ENCODE assay signal across 8 mouse cellular contexts in the genomic region with DNA sequence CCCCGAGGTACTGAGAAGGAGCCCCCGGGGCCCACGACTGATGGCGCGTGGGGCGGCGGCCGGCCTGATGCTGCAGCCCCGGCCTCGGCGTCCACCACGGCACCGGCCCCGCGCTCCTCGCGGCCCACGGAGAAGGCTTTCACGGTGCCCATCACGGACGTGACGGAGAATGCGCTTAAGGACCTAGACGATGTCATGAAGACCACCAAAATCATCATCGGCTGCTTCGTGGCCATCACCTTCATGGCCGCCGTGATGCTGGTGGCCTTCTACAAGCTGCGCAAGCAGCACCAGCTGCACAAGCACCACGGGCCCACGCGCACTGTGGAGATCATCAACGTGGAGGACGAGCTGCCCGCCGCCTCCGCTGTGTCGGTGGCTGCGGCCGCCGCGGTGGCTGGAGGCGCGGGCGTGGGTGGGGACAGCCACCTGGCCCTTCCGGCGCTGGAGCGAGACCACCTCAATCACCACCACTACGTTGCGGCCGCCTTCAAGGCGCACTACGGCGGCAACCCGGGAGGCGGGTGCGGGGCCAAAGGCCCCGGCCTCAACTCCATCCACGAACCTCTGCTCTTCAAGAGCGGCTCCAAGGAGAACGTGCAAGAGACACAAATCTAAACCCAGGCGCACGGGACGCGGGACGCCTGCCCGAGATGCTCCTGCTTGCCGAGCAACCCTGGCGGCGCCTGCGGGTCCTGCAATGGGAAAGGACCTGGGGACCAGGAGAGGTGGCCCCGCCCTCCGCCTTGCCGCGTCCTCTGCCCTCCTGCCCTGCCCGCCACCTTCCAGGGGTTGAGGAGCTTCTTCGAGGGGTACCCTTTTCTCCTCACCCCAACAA. TPM values are rescaled to one million over a fixed set of nuclear protein-coding genes. Genes with fewer than 3 reads are reported as not detected.
DNase-seq lines count a peak whose midpoint lies in the region; ATAC-seq and TF ChIP-seq lines count a peak whose summit lies in the region.

No protein-coding gene starts in this region.

- H3K9ac ChIP-seq in lung, embryonic 15.5 days, result no peak overlapping the region
- no peak overlapping the region for H3K9ac ChIP-seq in intestine, embryonic 15.5 days
- no peak overlapping the region for H3K9ac ChIP-seq in liver, embryonic 14.5 days (replicated peaks)

- peak; percentile 46 for DNase-seq in CD4-positive, CD25-positive, alpha-beta regulatory T cell, adult 2 months (ENCODE audit: low read depth, low spot score)
- DNase-seq in lung, postnatal 14 days, result no peak
- DNase-seq in embryo, embryonic 10.5 days (ENCODE audit: low spot score), result peak; percentile 77
- no peak for DNase-seq in liver, embryonic 14.5 days (ENCODE audit: low read depth in 3 of 3, low spot score in 3 of 3)
- DNase-seq in thymus, postnatal 36 days, result peak; percentile 19 to 38

- no peak for TF ChIP-seq EP300 in liver, embryonic 14.5 days (IDR thresholded peaks at IDR 0.05; ENCODE audit: low read depth)

- H3K4me2 ChIP-seq in lung, embryonic 15.5 days, result peak overlapping the region; percentile 42
- peak overlapping the region; percentile 49 for H3K4me2 ChIP-seq in intestine, embryonic 15.5 days (replicated peaks)
- H3K4me2 ChIP-seq in liver, embryonic 14.5 days (ENCODE audit: low read depth), result no peak overlapping the region

- peak; percentile 69 for TF ChIP-seq CTCF in liver, embryonic 14.5 days (IDR thresholded peaks at IDR 0.05; ENCODE audit: low read depth)

- H3K27ac ChIP-seq in lung, embryonic 15.5 days, result no peak overlapping the region
- H3K27ac ChIP-seq in intestine, embryonic 15.5 days, result no peak overlapping the region
- no peak overlapping the region for H3K27ac ChIP-seq in liver, embryonic 14.5 days

- ATAC-seq in CD4-positive, CD25-positive, alpha-beta regulatory T cell, adult 4 months, result no peak
- ATAC-seq in lung, embryonic 15.5 days (ENCODE audit: borderline replicate concordance, extremely low read depth, low FRiP score, low TSS enrichment), result no peak
- no peak for ATAC-seq in intestine, embryonic 15.5 days
- ATAC-seq in liver, embryonic 14.5 days (ENCODE audit: insufficient read depth), result no peak

- WGBS in lung, embryonic 15.5 days, result 16% methylated on average over 76 of the region's 77 CpGs
- 12% methylated on average over 77 of the region's 77 CpGs for WGBS in intestine, embryonic 15.5 days
- 12% methylated on average over 70 of the region's 77 CpGs for WGBS in liver, embryonic 14.5 days (ENCODE audit: insufficient replicate concordance)

- peaks cover 61% of the 10 kb centered on the region for H3K27me3 ChIP-seq in lung, embryonic 15.5 days
- H3K27me3 ChIP-seq in intestine, embryonic 15.5 days (replicated peaks), result peaks cover 57% of the 10 kb centered on the region
- H3K27me3 ChIP-seq in liver, embryonic 14.5 days (ENCODE audit: control insufficient read depth, insufficient read depth, low read length), result peaks cover 52% of the 10 kb centered on the region

- H3K36me3 ChIP-seq in lung, embryonic 15.5 days, result no peaks in the 10 kb centered on the region
- no peaks in the 10 kb centered on the region for H3K36me3 ChIP-seq in intestine, embryonic 15.5 days
- H3K36me3 ChIP-seq in liver, embryonic 14.5 days (replicated peaks; ENCODE audit: control insufficient read depth, insufficient read depth, low read depth), result no peaks in the 10 kb centered on the region

- no peaks in the 10 kb centered on the region for H3K9me3 ChIP-seq in lung, embryonic 15.5 days
- no peaks in the 10 kb centered on the region for H3K9me3 ChIP-seq in intestine, embryonic 15.5 days
- no peaks in the 10 kb centered on the region for H3K9me3 ChIP-seq in liver, embryonic 14.5 days (ENCODE audit: control insufficient read depth, low read length)

- peak overlapping the region; percentile 17 for H3K4me3 ChIP-seq in lung, embryonic 15.5 days
- H3K4me3 ChIP-seq in intestine, embryonic 15.5 days (replicated peaks), result peak overlapping the region; percentile 19
- no peak overlapping the region for H3K4me3 ChIP-seq in liver, embryonic 14.5 days (ENCODE audit: insufficient read depth in 1 of 2, low read depth in 2 of 2, low read length in 2 of 2)

- H3K4me1 ChIP-seq in lung, embryonic 15.5 days, result peaks cover 10% of the 10 kb centered on the region
- H3K4me1 ChIP-seq in intestine, embryonic 15.5 days (replicated peaks), result peaks cover 10% of the 10 kb centered on the region
- H3K4me1 ChIP-seq in liver, embryonic 14.5 days (replicated peaks; ENCODE audit: control insufficient read depth in 2 of 2, insufficient read depth in 2 of 2, low read length in 1 of 2), result peaks cover 11 to 19% of the 10 kb centered on the region in 2 experiments

RNA-seq across cellular contexts. Expression of gene Aspdh, which starts 2.8 kb away (rescaled TPM):
- polyA plus RNA-seq in CD4-positive, CD25-positive, alpha-beta regulatory T cell, adult 4 months (2017; shearing (Covaris generic)), result under 1 TPM in 1 of 2 experiments, not detected in 1; 0.73 TPM
- polyA plus RNA-seq in lung, embryonic 15.5 days (2015; fragmentation: Nextera tagmentation; extraction: Ambion mirVana), result 0.62 and 0.88 TPM in 2 replicates
- polyA plus RNA-seq in intestine, embryonic 15.5 days (2015; fragmentation: Nextera tagmentation; extraction: Ambion mirVana), result 0.70 and 1.2 TPM in 2 replicates
- polyA plus RNA-seq in liver, embryonic 14.5 days (2012; rRNA removed), result 10.2 and 14.7 TPM in 2 replicates
- 10.9 and 11.0 TPM in 2 replicates for polyA plus RNA-seq in liver, embryonic 14.5 days (2014; fragmentation: Nextera tagmentation; extraction: Ambion mirVana)

RNA-seq across cellular contexts. Expression of gene Josd2, which starts 5.3 kb away (rescaled TPM):
- polyA plus RNA-seq in CD4-positive, CD25-positive, alpha-beta regulatory T cell, adult 4 months (2017; shearing (Covaris generic)), result 10 to 100 TPM; 54.9 to 76.4 TPM
- polyA plus RNA-seq in lung, embryonic 15.5 days (2015; fragmentation: Nextera tagmentation; extraction: Ambion mirVana), result 109 and 111 TPM in 2 replicates
- polyA plus RNA-seq in intestine, embryonic 15.5 days (2015; fragmentation: Nextera tagmentation; extraction: Ambion mirVana), result 76.0 and 87.3 TPM in 2 replicates
- polyA plus RNA-seq in liver, embryonic 14.5 days (2012; rRNA removed), result 212 TPM in 2 replicates
- polyA plus RNA-seq in liver, embryonic 14.5 days (2014; fragmentation: Nextera tagmentation; extraction: Ambion mirVana), result 155 and 164 TPM in 2 replicates

RNA-seq across cellular contexts. Expression of gene Lrrc4b, which starts 33.6 kb away (rescaled TPM):
- not detected for polyA plus RNA-seq in CD4-positive, CD25-positive, alpha-beta regulatory T cell, adult 4 months (2017; shearing (Covaris generic))
- polyA plus RNA-seq in lung, embryonic 15.5 days (2015; fragmentation: Nextera tagmentation; extraction: Ambion mirVana), result 0.88 and 0.98 TPM in 2 replicates
- 0.82 and 0.86 TPM in 2 replicates for polyA plus RNA-seq in intestine, embryonic 15.5 days (2015; fragmentation: Nextera tagmentation; extraction: Ambion mirVana)
- polyA plus RNA-seq in liver, embryonic 14.5 days (2012; rRNA removed), result 0.02 and 0.30 TPM in 2 replicates
- not detected in 2 replicates for polyA plus RNA-seq in liver, embryonic 14.5 days (2014; fragmentation: Nextera tagmentation; extraction: Ambion mirVana)

RNA-seq across cellular contexts. Expression of gene Emc10, which starts 33.9 kb away (rescaled TPM):
- 10 to 100 TPM; 15.2 to 16.1 TPM for polyA plus RNA-seq in CD4-positive, CD25-positive, alpha-beta regulatory T cell, adult 4 months (2017; shearing (Covaris generic))
- polyA plus RNA-seq in lung, embryonic 15.5 days (2015; fragmentation: Nextera tagmentation; extraction: Ambion mirVana), result 107 and 108 TPM in 2 replicates
- 97.0 and 102 TPM in 2 replicates for polyA plus RNA-seq in intestine, embryonic 15.5 days (2015; fragmentation: Nextera tagmentation; extraction: Ambion mirVana)
- polyA plus RNA-seq in liver, embryonic 14.5 days (2012; rRNA removed), result 46.7 and 49.5 TPM in 2 replicates
- polyA plus RNA-seq in liver, embryonic 14.5 days (2014; fragmentation: Nextera tagmentation; extraction: Ambion mirVana), result 41.7 and 49.3 TPM in 2 replicates

RNA-seq across cellular contexts. Expression of gene Fam71e1, which starts 33.9 kb away (rescaled TPM):
- 1 to 10 TPM; 3.9 to 5.4 TPM for polyA plus RNA-seq in CD4-positive, CD25-positive, alpha-beta regulatory T cell, adult 4 months (2017; shearing (Covaris generic))
- 9.1 and 11.1 TPM in 2 replicates for polyA plus RNA-seq in lung, embryonic 15.5 days (2015; fragmentation: Nextera tagmentation; extraction: Ambion mirVana)
- polyA plus RNA-seq in intestine, embryonic 15.5 days (2015; fragmentation: Nextera tagmentation; extraction: Ambion mirVana), result 6.5 and 9.2 TPM in 2 replicates
- 0.64 and 1.5 TPM in 2 replicates for polyA plus RNA-seq in liver, embryonic 14.5 days (2012; rRNA removed)
- 0.48 and 1.6 TPM in 2 replicates for polyA plus RNA-seq in liver, embryonic 14.5 days (2014; fragmentation: Nextera tagmentation; extraction: Ambion mirVana)

Comparison
In these comparisons a context has a peak if more than half of its experiments do, and no peak if none do; other contexts are left out.
1. DNase-seq: peak in CD4-positive, CD25-positive, alpha-beta regulatory T cell, adult 2 months (single experiment), embryo, embryonic 10.5 days (single experiment) and thymus, postnatal 36 days (2 of 2); none in lung, postnatal 14 days (single experiment) and liver, embryonic 14.5 days (0 of 3).
2. H3K4me3 ChIP-seq: peak in lung, embryonic 15.5 days (single experiment) and intestine, embryonic 15.5 days (single experiment); none in liver, embryonic 14.5 days (0 of 2).